9 mouse cellular contexts compared by ENCODE assay signal in genomic region chrX:159973730-159974129, GRCm38 (mm10). TPM values are rescaled to one million over a fixed set of nuclear protein-coding genes. Genes with fewer than 3 reads are reported as not detected.
A peak's percentile ranks its signal among the peaks of the same experiment; 100 is the strongest.
DNase-seq lines count a peak whose midpoint lies in the region; ATAC-seq lines count a peak whose summit lies in the region.
"Had no signal": no experiment of that assay in that cellular context is flagged by ENCODE, and none has a peak within 500 bp of the region (broad histone marks: within the 10 kb centered on the region; RNA-seq: fewer than 3 reads in every experiment).

No protein-coding gene starts in this region.

- no peak overlapping the region for H3K4me2 ChIP-seq in midbrain, embryonic 13.5 days (replicated peaks)
- H3K4me2 ChIP-seq: limb, embryonic 13.5 days had no signal

- no peak overlapping the region for H3K9ac ChIP-seq in midbrain, embryonic 13.5 days (replicated peaks)
- H3K9ac ChIP-seq: limb, embryonic 13.5 days had no signal

- H3K4me1 ChIP-seq in midbrain, embryonic 10.5 days, result no peaks in the 10 kb centered on the region
- H3K4me1 ChIP-seq in midbrain, embryonic 13.5 days (replicated peaks), result no peaks in the 10 kb centered on the region
- H3K4me1 ChIP-seq: limb, embryonic 13.5 days had no signal

- H3K9me3 ChIP-seq in midbrain, embryonic 10.5 days (replicated peaks), result no peaks in the 10 kb centered on the region
- H3K9me3 ChIP-seq in midbrain, embryonic 13.5 days, result no peaks in the 10 kb centered on the region
- H3K9me3 ChIP-seq: limb, embryonic 13.5 days had no signal

- peak; percentile 21 for DNase-seq in cerebellum, adult 9-11 months
- no peak for DNase-seq in cerebellum, adult 11-12 months
- DNase-seq in midbrain, embryonic 10.5 days (ENCODE audit: low spot score), result peak; percentile 19
- peak; percentile 27 for DNase-seq in c-Kit-positive CD71-positive TER-119-negative erythroid progenitor cells, embryonic 14.5 days (ENCODE audit: low read depth)
- peak; percentile 39 for DNase-seq in kidney, postnatal 10 days
- DNase-seq in retina, postnatal 7 days (ENCODE audit: low read depth, low spot score), result peak; percentile 21
- no peak for DNase-seq in gastrocnemius, postnatal 25 days

- no peak for ATAC-seq in midbrain, embryonic 13.5 days

- H3K27ac ChIP-seq in midbrain, embryonic 10.5 days (replicated peaks), result no peak overlapping the region
- no peak overlapping the region for H3K27ac ChIP-seq in midbrain, embryonic 13.5 days
- H3K27ac ChIP-seq: limb, embryonic 13.5 days had no signal

- H3K27me3 ChIP-seq in midbrain, embryonic 10.5 days (ENCODE audit: low read depth, poor library complexity, severe bottlenecking), result peaks cover 95% of the 10 kb centered on the region
- peaks cover 15% of the 10 kb centered on the region; the same call in 1 of the 2 replicates for H3K27me3 ChIP-seq in midbrain, embryonic 13.5 days

- H3K4me3 ChIP-seq in midbrain, embryonic 10.5 days, result no peak overlapping the region
- no peak overlapping the region for H3K4me3 ChIP-seq in midbrain, embryonic 13.5 days (replicated peaks)
- H3K4me3 ChIP-seq: limb, embryonic 13.5 days had no signal

- H3K36me3 ChIP-seq in midbrain, embryonic 10.5 days, result no peaks in the 10 kb centered on the region
- H3K36me3 ChIP-seq in midbrain, embryonic 13.5 days, result no peaks in the 10 kb centered on the region
- H3K36me3 ChIP-seq: limb, embryonic 13.5 days had no signal

- WGBS in midbrain, embryonic 10.5 days, result 28% methylated on average over 5 of the region's 5 CpGs
- WGBS in midbrain, embryonic 13.5 days, result 26% methylated on average over 5 of the region's 5 CpGs

RNA-seq across cellular contexts. Expression of gene Map3k15, which starts 14.5 kb away (rescaled TPM):
- 0.37 and 0.46 TPM in 2 replicates for polyA plus RNA-seq in midbrain, embryonic 10.5 days (2016; fragmentation: Nextera tagmentation; extraction: Ambion mirVana)
- polyA plus RNA-seq in midbrain, embryonic 13.5 days (2015; fragmentation: Nextera tagmentation; extraction: Ambion mirVana), result 0.15 and 0.23 TPM in 2 replicates
- under 1 TPM; 0.20 to 0.24 TPM for total RNA-seq in gastrocnemius, postnatal 25 days (2021)

Comparison
In these comparisons a context has a peak if more than half of its experiments do, and no peak if none do; other contexts are left out.
1. DNase-seq: peak in cerebellum, adult 9-11 months (single experiment), midbrain, embryonic 10.5 days (single experiment), c-Kit-positive CD71-positive TER-119-negative erythroid progenitor cells, embryonic 14.5 days (single experiment), kidney, postnatal 10 days (single experiment) and retina, postnatal 7 days (single experiment); none in cerebellum, adult 11-12 months (single experiment) and gastrocnemius, postnatal 25 days (single experiment).